Mouse (Mus musculus): ENCODE data around the gene Tgfb1.

- TF ChIP-seq CTCF (IDR thresholded peaks at IDR 0.05; ENCODE audit: extremely low read depth, insufficient read depth, insufficient read length, insufficient replicate concordance) (no peak), POLR2A (IDR thresholded peaks at IDR 0.05; ENCODE audit: low read depth, low read length) (no peak)
Observed at GRCm38 (mm10) chr7:25666381-25666780, 20.4 kb upstream of the Tgfb1 start.

Measured in spleen, adult 2 months (tissue).